Mouse (Mus musculus) kidney, embryonic 16.5 days (tissue): ENCODE measurements at regions not wholly inside any gene's neighbourhood (a gene's known extent, or its start where the extent isn't known, plus 50 kb on each side); places are given as distances from the start of the nearest gene placed in this dataset.

Experiments
- ATAC-seq: fragments of 200-750 bp; cut with Nextera tagmentation; 2 replicates; pipeline ENCODE4 v1.8.0; 2017; ENCODE audit warnings: moderate TSS enrichment; ENCODE audit not compliant: low FRiP score, low TSS enrichment
- H3K27ac ChIP-seq: fragments of 300-500 bp; sonication (generic); 2 replicates; pipeline ENCODE4 v1.5.1; 2014; ENCODE audit warnings: low read length
- H3K27me3 ChIP-seq: fragments of 300-500 bp; sonication (generic); 2 replicates; pipeline ENCODE4 v1.6.1; 2014; ENCODE audit warnings: low read length, control low read depth, mixed read lengths; ENCODE audit not compliant: insufficient read depth
- H3K36me3 ChIP-seq: fragments of 300-500 bp; sonication (generic); 2 replicates; pipeline ENCODE4 v1.6.1; 2014; ENCODE audit warnings: low read length, control low read depth, mixed read lengths; ENCODE audit not compliant: insufficient read depth
- H3K4me1 ChIP-seq: fragments of 300-500 bp; sonication (generic); 2 replicates; pipeline ENCODE4 v1.6.1; 2014; ENCODE audit warnings: low read length, control low read depth, mixed read lengths; ENCODE audit not compliant: insufficient read depth
- H3K4me2 ChIP-seq: fragments of 300-500 bp; sonication (generic); replicated peaks from 2 replicates; pipeline ENCODE4 v1.6.1; 2014; ENCODE audit warnings: low read depth, low read length
- H3K4me3 ChIP-seq: fragments of 300-500 bp; sonication (generic); 2 replicates; pipeline ENCODE4 v1.5.1; 2014; ENCODE audit warnings: mild to moderate bottlenecking, low read length
- H3K9ac ChIP-seq: fragments of 300-500 bp; sonication (generic); replicated peaks from 2 replicates; pipeline ENCODE4 v1.6.1; 2014; ENCODE audit warnings: low read length
- H3K9me3 ChIP-seq: fragments of 300-500 bp; sonication (generic); 2 replicates; pipeline ENCODE4 v1.6.1; 2016; ENCODE audit warnings: low read length, control low read depth
- WGBS: fragments of 180-500 bp; shearing (Covaris S2); extraction: QIAGEN DNeasy Blood & Tissue Kit; methylation state at CpG from one replicate; pipeline ENCODE4 v1.1.7; 2014; 5-methylcytosine and 5-hydroxymethylcytosine counted together

DNA sequence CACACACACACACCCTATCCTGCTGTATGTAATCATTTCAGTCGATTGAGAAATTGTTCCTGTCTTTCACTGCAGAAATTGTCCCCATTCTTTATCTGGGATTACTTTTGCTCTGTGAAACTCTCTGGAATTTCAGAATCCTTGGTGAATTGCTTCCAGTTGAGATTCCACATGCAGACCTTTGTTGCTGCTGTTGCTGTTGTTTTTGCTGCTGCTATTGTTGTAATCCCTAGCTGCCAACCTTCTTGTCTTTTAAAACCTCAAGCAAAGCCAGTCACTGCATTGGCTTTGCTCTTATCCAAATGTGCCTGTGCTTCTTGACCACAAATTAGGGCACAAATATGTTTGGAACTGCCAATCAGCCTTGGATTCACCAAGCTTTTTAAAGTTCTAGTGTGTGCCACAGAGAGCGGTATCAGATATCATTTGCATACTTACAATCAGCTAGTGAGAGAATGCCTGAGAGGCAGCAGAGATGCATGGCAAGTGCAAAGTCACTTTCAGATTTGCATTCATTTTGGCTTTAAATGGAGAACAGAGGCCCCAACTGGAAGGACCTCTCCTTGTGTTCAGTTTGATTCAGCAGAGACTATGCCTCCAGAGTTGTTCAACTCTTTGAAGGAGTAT lies 1187.0 kb upstream of the Map3k7 start:
- H3K9ac ChIP-seq: no peak overlapping the region
- H3K4me3 ChIP-seq: no peak overlapping the region
- H3K27me3 ChIP-seq: no peaks in the 10 kb centered on the region
- H3K4me2 ChIP-seq: no peak overlapping the region
- H3K27ac ChIP-seq: no peak overlapping the region
- no peak for ATAC-seq
- no peaks in the 10 kb centered on the region for H3K36me3 ChIP-seq
- no peaks in the 10 kb centered on the region for H3K9me3 ChIP-seq
- 78% methylated on average over 2 of the region's 2 CpGs for WGBS
- H3K4me1 ChIP-seq: no peaks in the 10 kb centered on the region

DNA sequence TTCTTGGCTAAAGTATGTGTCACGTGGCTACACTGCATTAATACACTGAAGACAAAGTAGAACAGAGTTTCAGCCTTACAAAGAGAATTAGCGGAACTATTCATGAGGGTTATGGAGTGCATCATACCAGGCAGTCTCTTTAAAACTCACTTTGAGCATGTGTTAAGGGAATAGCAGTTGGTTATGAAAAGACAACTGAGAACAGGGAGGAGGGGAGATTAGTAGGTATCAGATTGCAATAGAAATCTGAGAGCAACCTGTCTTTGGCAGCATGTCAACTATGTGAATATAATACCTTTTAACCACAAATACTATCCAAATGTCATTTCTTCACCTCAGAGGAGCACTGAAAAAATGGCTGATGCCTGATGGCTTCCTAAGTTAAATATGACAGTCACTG lies 1182.2 kb upstream of the Map3k7 start:
- Histone ChIP-seq H3K27ac (no peak overlapping the region), H3K4me2 (no peak overlapping the region), H3K4me3 (no peak overlapping the region), H3K36me3 (no peaks in the 10 kb centered on the region), H3K9ac (no peak overlapping the region), H3K4me1 (no peaks in the 10 kb centered on the region), H3K9me3 (no peaks in the 10 kb centered on the region), H3K27me3 (no peaks in the 10 kb centered on the region)
- no peak for ATAC-seq
- 73% methylated on average over 2 of the region's 2 CpGs for WGBS

DNA sequence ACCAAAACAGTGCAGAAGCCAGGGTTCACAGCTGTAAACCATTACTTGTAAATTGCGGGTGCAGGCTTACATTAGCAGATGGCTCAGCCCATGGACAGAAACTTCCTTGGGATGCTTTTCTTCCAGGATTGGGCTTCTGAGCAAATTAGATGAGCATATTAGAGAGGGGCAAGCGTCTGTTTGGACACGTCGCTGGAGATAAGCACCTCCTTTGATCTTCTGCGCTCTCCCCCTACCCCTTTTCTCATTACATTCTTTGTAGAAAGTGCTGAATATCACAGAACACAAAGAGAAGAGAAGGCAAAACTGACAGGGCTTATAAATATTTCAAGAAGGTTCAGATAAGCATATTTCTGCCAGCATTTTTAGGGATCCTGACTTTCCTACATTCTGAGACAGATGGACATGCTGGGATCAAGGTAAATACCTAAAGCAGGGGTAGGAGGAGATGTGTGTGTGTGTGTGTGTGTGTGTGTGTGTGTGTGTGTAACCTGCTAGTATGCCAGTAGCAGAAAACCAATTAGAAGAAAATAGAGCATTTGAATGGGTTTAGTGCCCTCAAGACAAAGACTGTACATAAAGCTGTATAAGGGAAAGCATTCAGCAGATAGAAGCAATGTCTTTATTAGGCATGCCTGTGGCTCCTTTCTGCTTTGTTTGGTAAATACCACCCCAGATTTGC lies 1173.8 kb upstream of the Map3k7 start:
- no peaks in the 10 kb centered on the region for H3K27me3 ChIP-seq
- 50% methylated on average over 5 of the region's 5 CpGs for WGBS
- no peaks in the 10 kb centered on the region for H3K4me1 ChIP-seq
- H3K9me3 ChIP-seq: no peaks in the 10 kb centered on the region
- H3K9ac ChIP-seq: no peak overlapping the region
- H3K4me3 ChIP-seq: no peak overlapping the region
- H3K27ac ChIP-seq: no peak overlapping the region
- no peak for ATAC-seq
- H3K36me3 ChIP-seq: no peaks in the 10 kb centered on the region
- H3K4me2 ChIP-seq: no peak overlapping the region

DNA sequence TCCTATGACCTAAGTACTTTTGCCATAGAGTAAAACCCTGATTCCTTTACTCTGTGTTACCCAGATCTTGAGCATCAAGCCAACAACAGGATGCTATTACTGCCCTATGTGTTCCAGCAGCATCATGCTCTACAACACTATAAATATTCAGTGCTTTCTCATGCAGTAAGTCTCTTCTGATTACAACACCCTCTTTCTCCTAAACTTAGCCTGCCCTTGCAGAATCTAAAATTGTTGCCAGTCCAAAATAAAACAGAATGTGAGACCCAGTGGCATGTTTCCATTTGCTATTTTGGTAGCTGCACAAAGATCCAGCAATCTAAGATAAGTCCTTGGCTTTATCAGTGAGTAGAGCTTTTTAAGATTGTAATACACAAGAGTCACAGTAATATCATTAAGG lies 1154.1 kb upstream of the Map3k7 start:
- Histone ChIP-seq H3K27me3 (no peaks in the 10 kb centered on the region), H3K36me3 (no peaks in the 10 kb centered on the region)

DNA sequence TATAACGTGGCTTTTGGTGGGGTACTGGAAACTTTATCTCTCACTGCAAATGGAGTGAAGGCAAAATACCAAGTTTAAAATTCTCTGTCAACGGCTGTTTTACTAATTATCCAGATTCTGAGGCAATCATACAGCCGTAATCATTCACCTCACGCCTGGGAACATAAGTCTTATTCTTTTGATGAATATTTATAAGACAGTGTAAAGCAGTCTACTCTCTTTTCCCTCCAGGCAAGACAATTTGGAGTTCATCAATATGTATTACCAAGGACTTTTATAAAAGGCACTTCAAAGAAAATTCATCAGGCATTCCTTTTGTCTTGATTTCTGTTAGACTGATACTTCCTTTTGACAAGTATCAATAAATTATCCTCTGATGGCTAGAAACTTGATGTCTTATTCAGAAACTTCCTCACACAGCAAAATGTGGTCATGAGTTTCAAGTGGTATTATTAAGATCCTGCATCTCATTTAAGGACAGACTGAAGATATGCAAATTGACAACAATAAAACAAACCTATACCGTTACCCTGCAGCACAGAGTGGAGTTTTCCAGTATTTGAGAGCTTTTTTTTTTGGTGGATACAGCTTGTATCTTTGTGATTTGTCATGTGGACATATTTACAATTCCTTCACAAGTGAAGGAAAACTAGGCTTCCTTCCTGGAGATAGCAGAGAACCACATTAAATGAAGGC lies 1108.4 kb upstream of the Map3k7 start:
- Histone ChIP-seq H3K27me3 (no peaks in the 10 kb centered on the region), H3K9me3 (no peaks in the 10 kb centered on the region)
- 71% methylated on average over 5 of the region's 5 CpGs for WGBS

More for the DNA sequence above, 1154.1 kb upstream of the Map3k7 start:
- H3K27ac ChIP-seq: no peak overlapping the region
- H3K9me3 ChIP-seq: no peaks in the 10 kb centered on the region
- H3K4me1 ChIP-seq: no peaks in the 10 kb centered on the region
- H3K9ac ChIP-seq: no peak overlapping the region
- no peak for ATAC-seq
- H3K4me3 ChIP-seq: no peak overlapping the region
- H3K4me2 ChIP-seq: no peak overlapping the region

DNA sequence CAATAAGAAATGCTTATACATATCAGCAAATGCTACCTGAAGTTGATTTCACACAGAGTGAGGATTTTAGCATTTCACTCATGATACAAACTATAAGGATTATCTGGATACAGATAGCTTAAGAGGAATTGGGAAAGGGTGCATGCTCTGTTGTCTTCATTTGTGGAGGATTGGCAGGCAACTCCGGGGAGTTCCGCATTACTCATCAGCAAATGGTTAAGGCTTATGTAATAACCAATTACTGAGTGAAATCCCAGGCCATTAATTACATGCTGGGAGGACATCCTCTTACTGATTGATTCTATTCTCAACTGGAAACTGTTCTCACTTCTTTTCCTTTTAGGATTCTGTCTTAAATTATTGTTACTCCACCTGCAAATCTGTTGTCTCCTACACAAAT lies 1058.9 kb upstream of the Map3k7 start:
- H3K4me2 ChIP-seq: no peak overlapping the region
- H3K27me3 ChIP-seq: no peaks in the 10 kb centered on the region
- no peak for ATAC-seq
- H3K9me3 ChIP-seq: no peaks in the 10 kb centered on the region
- 84% methylated on average over 2 of the region's 2 CpGs for WGBS
- H3K36me3 ChIP-seq: no peaks in the 10 kb centered on the region
- no peaks in the 10 kb centered on the region for H3K4me1 ChIP-seq
- H3K4me3 ChIP-seq: no peak overlapping the region
- no peak overlapping the region for H3K27ac ChIP-seq
- H3K9ac ChIP-seq: no peak overlapping the region

More for the DNA sequence above, 1108.4 kb upstream of the Map3k7 start:
- H3K36me3 ChIP-seq: no peaks in the 10 kb centered on the region
- no peak overlapping the region for H3K9ac ChIP-seq
- ATAC-seq: no peak
- no peak overlapping the region for H3K4me3 ChIP-seq
- H3K4me1 ChIP-seq: no peaks in the 10 kb centered on the region
- H3K4me2 ChIP-seq: no peak overlapping the region
- no peak overlapping the region for H3K27ac ChIP-seq

DNA sequence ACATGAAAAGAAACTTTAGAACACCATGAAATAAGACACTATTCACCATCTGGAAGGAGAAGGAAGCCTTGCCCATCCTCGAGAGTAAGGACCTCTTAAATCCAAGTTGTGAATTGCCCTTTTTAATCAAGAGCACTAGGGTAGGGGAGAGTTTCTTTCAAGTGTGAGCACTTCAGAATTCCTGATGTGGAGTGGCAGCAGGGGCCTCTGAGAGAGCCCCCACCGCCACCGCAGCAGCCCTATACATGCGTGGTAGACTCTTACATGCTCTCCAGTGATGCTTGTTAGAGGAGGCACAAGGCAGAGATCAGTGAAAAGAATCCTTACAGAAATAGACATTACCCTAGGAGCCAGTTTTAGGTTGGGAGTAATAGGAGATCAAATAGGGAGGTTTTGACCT lies 1041.0 kb upstream of the Map3k7 start:
- no peak for ATAC-seq
- H3K4me3 ChIP-seq: no peak overlapping the region
- no peak overlapping the region for H3K9ac ChIP-seq
- H3K36me3 ChIP-seq: no peaks in the 10 kb centered on the region
- H3K27ac ChIP-seq: no peak overlapping the region
- H3K4me1 ChIP-seq: no peaks in the 10 kb centered on the region
- no peaks in the 10 kb centered on the region for H3K27me3 ChIP-seq
- no peak overlapping the region for H3K4me2 ChIP-seq
- 75% methylated on average over 4 of the region's 4 CpGs for WGBS
- H3K9me3 ChIP-seq: no peaks in the 10 kb centered on the region

DNA sequence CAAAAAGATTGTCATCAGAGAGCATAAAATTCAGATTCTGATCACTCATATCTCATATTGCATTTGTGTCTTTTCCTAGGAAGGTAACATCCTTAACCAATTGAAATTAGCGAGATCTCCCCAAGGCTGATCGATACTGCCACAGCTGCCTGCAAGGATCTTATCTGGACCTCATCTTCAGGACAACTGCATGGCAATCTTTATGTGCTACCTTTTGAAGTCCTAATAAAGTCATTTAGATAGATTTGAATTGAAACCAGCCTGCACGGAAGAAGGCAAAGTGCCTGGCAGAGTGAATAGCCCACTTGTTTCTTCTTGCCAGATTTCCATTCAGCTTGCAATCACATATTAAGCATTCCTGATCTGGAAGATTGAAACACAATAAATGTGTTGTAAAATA lies 1031.5 kb upstream of the Map3k7 start:
- ATAC-seq: no peak
- no peak overlapping the region for H3K27ac ChIP-seq

DNA sequence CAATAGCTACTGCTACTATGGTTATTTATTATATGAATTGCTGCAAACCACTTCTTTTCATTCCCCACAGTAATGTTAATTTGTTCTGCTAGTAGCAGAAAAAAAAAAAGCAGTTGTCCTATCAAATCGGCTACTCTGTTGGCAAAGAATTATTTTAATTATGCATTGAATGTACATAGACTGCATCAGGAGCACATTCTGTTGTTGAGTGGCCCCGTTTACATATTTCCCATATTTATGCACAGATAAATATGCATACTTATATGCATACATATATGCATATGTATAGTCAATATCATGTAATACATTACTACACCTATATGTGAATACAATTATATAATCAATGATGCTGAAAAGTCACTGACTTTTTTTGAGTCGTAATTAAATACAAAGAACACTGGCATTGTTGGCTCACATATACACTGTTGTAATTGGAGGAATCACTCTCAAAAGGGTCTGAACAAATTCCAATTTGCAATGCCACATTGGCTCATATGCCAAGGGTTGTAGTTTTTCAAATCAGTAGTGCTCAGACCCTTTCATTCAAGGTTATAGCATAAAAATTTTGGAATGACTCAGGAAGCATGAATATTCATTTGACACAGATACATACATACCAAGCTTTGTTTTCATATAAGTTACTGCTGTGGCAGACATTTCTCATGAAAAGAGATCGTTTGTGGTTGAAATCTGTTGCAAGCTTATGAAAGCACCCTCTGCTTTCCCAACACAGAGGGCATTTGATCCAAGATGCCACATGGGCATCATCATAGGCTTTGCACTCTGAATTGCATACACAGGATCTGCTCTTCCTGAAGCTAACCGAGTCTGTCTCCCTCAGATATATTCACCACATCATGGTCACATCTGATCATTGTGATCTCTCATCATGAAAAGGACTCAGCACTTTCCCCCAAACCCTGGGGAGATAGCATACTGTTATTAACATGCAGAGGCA lies 1030.6 kb upstream of the Map3k7 start:
- H3K27me3 ChIP-seq: no peaks in the 10 kb centered on the region
- H3K27ac ChIP-seq: no peak overlapping the region
- no peak overlapping the region for H3K9ac ChIP-seq
- 86% methylated on average over 5 of the region's 5 CpGs for WGBS
- H3K4me1 ChIP-seq: no peaks in the 10 kb centered on the region
- ATAC-seq: no peak
- no peak overlapping the region for H3K4me3 ChIP-seq
- H3K9me3 ChIP-seq: no peaks in the 10 kb centered on the region
- no peaks in the 10 kb centered on the region for H3K36me3 ChIP-seq
- no peak overlapping the region for H3K4me2 ChIP-seq

More for the DNA sequence above, 1031.5 kb upstream of the Map3k7 start:
- no peak overlapping the region for H3K4me3 ChIP-seq
- H3K9me3 ChIP-seq: no peaks in the 10 kb centered on the region
- no peak overlapping the region for H3K9ac ChIP-seq
- WGBS: 69% methylated on average over 3 of the region's 3 CpGs
- H3K27me3 ChIP-seq: no peaks in the 10 kb centered on the region
- no peak overlapping the region for H3K4me2 ChIP-seq
- H3K4me1 ChIP-seq: no peaks in the 10 kb centered on the region
- no peaks in the 10 kb centered on the region for H3K36me3 ChIP-seq
